Mouse (Mus musculus) ES-Bruce4 (cell line): Measurements from ENCODE around the gene Mlkl. TPM values are rescaled to one million over a fixed set of nuclear protein-coding genes. Genes with fewer than 3 reads are reported as not detected.

Experiments
- H3K27ac ChIP-seq: 2 replicates; pipeline ENCODE4 v1.5.1; 2012; ENCODE audit warnings: low read length, inconsistent platforms; ENCODE audit not compliant: insufficient read depth
- H3K27me3 ChIP-seq: 2 replicates; pipeline ENCODE4 v1.6.1; 2012; ENCODE audit warnings: mild to moderate bottlenecking, low read length, inconsistent platforms; ENCODE audit not compliant: control insufficient read depth, poor library complexity, insufficient read depth, severe bottlenecking
- H3K36me3 ChIP-seq: 2 replicates; pipeline ENCODE4 v1.6.1; 2012; ENCODE audit warnings: inconsistent platforms, mild to moderate bottlenecking, low read length, moderate library complexity; ENCODE audit not compliant: control insufficient read depth, poor library complexity, insufficient read depth, severe bottlenecking
- H3K4me1 ChIP-seq: one replicate; pipeline ENCODE4 v1.8.1; 2011; ENCODE audit warnings: low read length; ENCODE audit not compliant: control insufficient read depth, insufficient read depth
- H3K4me3 ChIP-seq: 2 replicates; pipeline ENCODE4 v1.5.1; 2011; ENCODE audit warnings: low read depth, mild to moderate bottlenecking, low read length
- H3K9ac ChIP-seq: 2 replicates; pipeline ENCODE4 v1.6.1; 2012; ENCODE audit warnings: low read depth, mild to moderate bottlenecking, inconsistent platforms; ENCODE audit not compliant: poor library complexity, severe bottlenecking
- H3K9me3 ChIP-seq: replicated peaks from 2 replicates; pipeline ENCODE4 v1.6.1; 2012; ENCODE audit warnings: mild to moderate bottlenecking, low read length, inconsistent platforms; ENCODE audit not compliant: control insufficient read depth, poor library complexity, insufficient read depth, severe bottlenecking
- CTCF ChIP-seq: IDR thresholded peaks from one replicate; pipeline ENCODE4 v1.8.1; 2011; ENCODE audit warnings: low read depth, low read length
- EP300 ChIP-seq: IDR thresholded peaks from 2 replicates; pipeline ENCODE4 v1.6.1; 2011; ENCODE audit warnings: low read depth, low read length; ENCODE audit not compliant: insufficient read depth
- POLR2A ChIP-seq: IDR thresholded peaks from one replicate; pipeline ENCODE4 v1.8.1; 2011; ENCODE audit warnings: low read length; ENCODE audit not compliant: insufficient read depth
- polyA plus RNA-seq: library from polyadenylated mRNA; stranded (reverse); fragments of >200 nt; gene quantifications from 2 replicates; pipeline ENCODE4 v1.2.4, GENCODE M21; 2011; ENCODE audit warnings: low read depth; ENCODE audit not compliant: missing spikeins, insufficient read depth, insufficient read length

Mlkl gene
- polyA plus RNA-seq, 1 experiment, result 0.61 TPM

DNA sequence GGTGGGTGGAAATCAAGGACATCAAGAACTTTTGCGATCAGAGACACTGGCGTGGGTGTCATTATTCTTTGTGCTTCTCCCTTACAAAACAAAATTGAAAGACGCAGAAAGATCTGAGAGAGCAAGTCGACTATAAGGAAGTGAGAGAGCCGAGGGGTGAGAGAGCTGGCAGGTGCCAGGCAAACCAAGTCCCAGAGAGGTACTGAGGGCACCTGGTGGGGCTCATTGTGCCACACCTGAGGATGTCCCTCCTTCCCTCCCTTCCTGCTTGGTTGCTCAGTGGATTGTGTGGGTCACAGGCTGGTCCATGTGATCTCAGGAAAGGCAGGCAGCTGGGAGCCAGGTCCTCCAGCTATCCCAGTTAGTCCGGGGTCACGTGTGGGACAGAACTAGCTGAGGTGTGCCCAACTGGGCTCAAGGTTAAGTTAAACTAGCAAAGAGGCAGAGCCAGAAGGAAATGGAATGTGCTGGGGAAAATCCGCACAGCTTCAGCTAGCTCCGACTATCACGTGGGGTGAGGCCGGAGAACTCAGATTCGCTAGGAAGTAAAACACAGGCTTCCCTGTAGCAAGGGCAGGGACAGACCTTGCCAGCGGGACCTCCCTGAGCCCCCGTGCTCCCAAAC is 28.7 kb upstream of the Mlkl start:
- Histone ChIP-seq H3K27ac (no peak overlapping the region), H3K36me3 (no peaks in the 10 kb centered on the region), H3K9me3 (no peaks in the 10 kb centered on the region), H3K4me3 (no peak overlapping the region), H3K27me3 (no peaks in the 10 kb centered on the region; the same call in 1 of the 2 replicates), H3K9ac (peak overlapping the region; percentile 15; the same call in 1 of the 2 replicates), H3K4me1 (no peaks in the 10 kb centered on the region)
- TF ChIP-seq POLR2A (no peak), CTCF (no peak), EP300 (no peak)

DNA sequence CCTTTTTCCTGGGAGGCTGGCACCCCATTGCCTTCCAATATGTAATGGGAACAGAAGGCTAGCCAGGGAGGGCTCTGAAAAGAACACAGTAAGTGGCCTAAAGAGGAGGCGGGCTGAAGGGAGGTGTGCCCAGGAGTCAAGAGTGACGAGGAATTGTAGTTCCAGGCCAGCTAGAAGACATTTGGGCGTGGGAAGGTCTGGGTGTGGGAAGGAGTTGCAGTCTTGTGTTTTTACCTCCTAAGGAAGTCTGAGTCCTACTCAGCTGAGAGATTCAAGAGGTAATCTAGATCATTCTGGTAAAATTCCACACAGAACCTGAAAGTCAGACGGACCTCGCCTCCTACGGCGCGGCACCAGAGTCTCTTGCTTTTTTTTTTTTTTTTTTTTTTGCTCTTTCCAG is 25.5 kb upstream of the Mlkl start:
- Histone ChIP-seq H3K36me3 (no peaks in the 10 kb centered on the region), H3K4me3 (no peak overlapping the region), H3K9me3 (no peaks in the 10 kb centered on the region), H3K9ac (no peak overlapping the region), H3K4me1 (no peaks in the 10 kb centered on the region), H3K27me3 (no peaks in the 10 kb centered on the region; the same call in 1 of the 2 replicates), H3K27ac (no peak overlapping the region)
- TF ChIP-seq CTCF, result no peak
- no peak for TF ChIP-seq POLR2A
- no peak for TF ChIP-seq EP300

- Histone ChIP-seq H3K27ac (no peak overlapping the region), H3K4me3 (no peak overlapping the region)
Measured at GRCm38 (mm10) chr8:111360579-111361209, 22.7 kb upstream of the Mlkl start.

DNA sequence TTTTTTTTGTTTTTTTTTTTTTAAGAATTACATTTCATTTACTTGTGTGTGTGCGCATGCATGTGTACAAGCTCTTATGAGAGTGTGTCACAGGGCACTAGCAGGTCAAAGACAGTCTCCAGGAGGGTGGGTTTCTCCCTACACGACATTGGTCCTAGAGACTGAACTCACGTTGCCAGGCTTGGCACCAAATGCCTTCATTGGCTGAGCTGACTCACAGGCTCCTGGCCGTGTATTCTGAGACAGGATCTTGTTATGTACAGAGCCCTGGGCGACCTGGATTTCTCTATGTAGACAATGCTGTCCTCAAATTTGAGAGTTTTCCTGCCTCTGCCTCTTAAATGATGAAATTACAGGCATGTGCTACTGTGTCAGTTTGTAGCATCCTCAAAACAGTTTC is 22.0 kb upstream of the Mlkl start:
- no peak overlapping the region for H3K9ac ChIP-seq
- TF ChIP-seq CTCF, result no peak
- no peak for TF ChIP-seq EP300
- no peak for TF ChIP-seq POLR2A
- no peak overlapping the region for H3K4me3 ChIP-seq
- no peaks in the 10 kb centered on the region for H3K9me3 ChIP-seq
- H3K4me1 ChIP-seq, result no peaks in the 10 kb centered on the region
- H3K36me3 ChIP-seq, result no peaks in the 10 kb centered on the region
- no peaks in the 10 kb centered on the region for H3K27me3 ChIP-seq
- no peak overlapping the region for H3K27ac ChIP-seq

More at GRCm38 (mm10) chr8:111360579-111361209, 22.7 kb upstream of the Mlkl start:
- Histone ChIP-seq H3K9me3 (no peaks in the 10 kb centered on the region), H3K27me3 (no peaks in the 10 kb centered on the region), H3K4me1 (no peaks in the 10 kb centered on the region), H3K9ac (no peak overlapping the region), H3K36me3 (no peaks in the 10 kb centered on the region)
- no peak for TF ChIP-seq EP300
- no peak for TF ChIP-seq POLR2A
- TF ChIP-seq CTCF, result no peak

DNA sequence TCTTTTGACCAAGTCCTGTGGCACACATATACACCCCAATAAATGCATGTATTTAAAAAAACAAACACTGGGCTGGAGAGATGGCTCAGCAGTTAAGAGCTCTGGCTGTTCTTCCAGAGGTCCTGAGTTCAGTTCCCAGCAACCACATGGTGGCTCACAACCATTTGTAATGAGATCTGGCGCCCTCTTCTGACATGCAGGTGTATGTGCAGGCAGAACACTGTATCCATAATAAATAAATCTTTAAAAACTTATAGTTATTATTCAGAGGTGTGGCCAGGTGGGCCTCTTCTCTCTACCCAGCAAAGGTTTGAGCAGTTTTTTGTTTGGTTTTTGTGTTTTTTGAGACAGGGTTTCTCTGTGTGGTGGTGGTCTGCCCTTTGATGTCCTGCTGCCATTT is 20.9 kb upstream of the Mlkl start:
- no peaks in the 10 kb centered on the region for H3K27me3 ChIP-seq
- no peaks in the 10 kb centered on the region for H3K36me3 ChIP-seq
- no peak overlapping the region for H3K9ac ChIP-seq
- H3K27ac ChIP-seq, result no peak overlapping the region
- TF ChIP-seq CTCF, result peak; percentile 28
- TF ChIP-seq EP300, result no peak
- H3K4me3 ChIP-seq, result no peak overlapping the region
- no peaks in the 10 kb centered on the region for H3K9me3 ChIP-seq
- no peaks in the 10 kb centered on the region for H3K4me1 ChIP-seq

DNA sequence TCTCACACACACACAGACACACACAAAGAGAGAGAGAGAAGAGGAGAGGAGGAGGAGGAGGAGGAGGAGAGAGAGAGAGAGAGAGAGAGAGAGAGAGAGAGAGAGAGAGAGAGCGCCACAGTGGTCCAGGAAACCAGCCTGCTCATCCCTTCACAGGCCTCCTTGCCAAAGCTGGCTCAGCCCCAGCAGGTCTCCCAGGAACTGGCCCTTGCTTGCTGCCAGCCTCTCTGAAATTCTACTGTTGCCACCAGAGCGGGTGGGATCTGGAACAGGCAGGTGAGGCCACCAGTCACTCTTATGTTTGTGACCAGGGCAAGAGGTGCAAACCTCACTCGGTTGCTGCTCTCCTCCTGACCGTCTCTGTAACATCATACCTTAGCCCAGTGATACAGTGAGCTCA is 19.5 kb upstream of the Mlkl start:
- no peak overlapping the region for H3K27ac ChIP-seq
- no peaks in the 10 kb centered on the region for H3K9me3 ChIP-seq
- no peaks in the 10 kb centered on the region for H3K27me3 ChIP-seq
- H3K4me1 ChIP-seq, result no peaks in the 10 kb centered on the region
- H3K9ac ChIP-seq, result no peak overlapping the region
- no peak for TF ChIP-seq POLR2A
- no peak for TF ChIP-seq CTCF
- H3K4me3 ChIP-seq, result no peak overlapping the region
- no peaks in the 10 kb centered on the region for H3K36me3 ChIP-seq
